Mouse (Mus musculus) myocyte (in vitro differentiated cells): Measurements from ENCODE around the gene Gm14139.
"Not testable (repeated sequence)": the region's sequence is repeated elsewhere in the genome, so short reads cannot be mapped to it uniquely, and the experiment has no call there.

ENCODE experiments used
- CEBPB ChIP-seq: IDR thresholded peaks from 2 replicates; pipeline ENCODE4 v1.6.1; 2011; ENCODE audit warnings: mild to moderate bottlenecking, moderate library complexity; ENCODE audit not compliant: poor library complexity, insufficient read depth, severe bottlenecking
- E2F4 ChIP-seq: IDR thresholded peaks from one replicate; pipeline ENCODE4 v1.6.1; 2011; ENCODE audit warnings: mild to moderate bottlenecking, control low read depth, moderate library complexity; ENCODE audit not compliant: insufficient read depth
- MAX ChIP-seq: IDR thresholded peaks from one replicate; pipeline ENCODE4 v1.6.1; 2011; ENCODE audit warnings: low read depth, mild to moderate bottlenecking, control low read depth
- MYOD1 ChIP-seq, 3 experiments: IDR thresholded peaks; one replicate each; pipeline ENCODE4 v1.6.1; 2011; ENCODE audit warnings: control low read depth in 2 of 3, low read depth in 2 of 3, mild to moderate bottlenecking in 2 of 3, moderate library complexity in 1 of 3; ENCODE audit not compliant: insufficient read length in 2 of 3, control insufficient read depth in 1 of 3
- MYOG ChIP-seq, 3 experiments: IDR thresholded peaks; one replicate each; pipeline ENCODE4 v1.6.1; 2011; ENCODE audit warnings: control low read depth in 2 of 3, low read depth in 2 of 3, mild to moderate bottlenecking in 2 of 3; ENCODE audit not compliant: insufficient read length in 2 of 3, control insufficient read depth in 1 of 3, insufficient read depth in 1 of 3
- POLR2A ChIP-seq: IDR thresholded peaks from one replicate; pipeline ENCODE4 v1.6.1; 2011; ENCODE audit warnings: low read depth, mild to moderate bottlenecking, control low read depth, moderate library complexity; ENCODE audit not compliant: insufficient read length
- POLR2AphosphoS2 ChIP-seq: IDR thresholded peaks from one replicate; pipeline ENCODE4 v1.6.1; 2011; ENCODE audit warnings: low read depth, control low read depth; ENCODE audit not compliant: insufficient read length
- REST ChIP-seq: IDR thresholded peaks from one replicate; pipeline ENCODE4 v1.6.1; 2011; ENCODE audit warnings: mild to moderate bottlenecking, control low read depth, moderate library complexity; ENCODE audit not compliant: insufficient read depth, insufficient read length
- SRF ChIP-seq: IDR thresholded peaks from one replicate; pipeline ENCODE4 v1.6.1; 2011; ENCODE audit warnings: low read depth; ENCODE audit not compliant: control insufficient read depth, insufficient read length
- TCF12 ChIP-seq: IDR thresholded peaks from one replicate; pipeline ENCODE4 v1.6.1; 2011; ENCODE audit warnings: mild to moderate bottlenecking, control low read depth; ENCODE audit not compliant: poor library complexity, insufficient read depth, severe bottlenecking
- TCF3 ChIP-seq: IDR thresholded peaks from one replicate; pipeline ENCODE4 v1.6.1; 2011; ENCODE audit warnings: low read depth, control low read depth; ENCODE audit not compliant: insufficient read length
- USF1 ChIP-seq: IDR thresholded peaks from one replicate; pipeline ENCODE4 v1.6.1; 2011; ENCODE audit warnings: low read depth, mild to moderate bottlenecking, control low read depth, moderate library complexity

DNA sequence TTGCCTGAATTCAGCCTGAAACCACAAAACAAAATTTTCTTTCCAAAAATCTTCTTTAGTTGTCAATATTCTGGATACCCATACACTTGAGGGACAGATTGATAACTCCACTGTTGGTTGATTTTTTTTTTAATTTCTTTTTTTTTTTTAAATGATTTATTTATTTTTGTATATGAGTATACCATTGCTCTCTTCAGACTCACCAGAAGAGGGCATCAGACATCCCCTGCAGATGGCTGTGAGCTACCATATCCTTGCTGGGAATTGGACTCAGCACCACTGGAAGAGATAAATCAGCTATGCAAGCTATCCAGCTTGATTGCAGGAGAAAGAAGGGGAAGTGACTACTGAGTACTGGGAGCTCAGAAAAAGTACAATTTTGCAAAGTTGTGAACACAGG, 509 bp upstream of the Gm14139 start:
- TF ChIP-seq POLR2A; POLR2AphosphoS2; MYOG (IDR thresholded peaks at IDR 0.05; ENCODE audit: control insufficient read depth in 1 of 3, insufficient read depth in 1 of 3, insufficient read length in 2 of 3, low read depth in 2 of 3); TCF12; SRF; E2F4; MAX; USF1; MYOD1 (IDR thresholded peaks at IDR 0.05; ENCODE audit: control insufficient read depth in 1 of 3, insufficient read length in 2 of 3, low read depth in 2 of 3); CEBPB; TCF3; REST: not testable (repeated sequence)
